Mouse (Mus musculus): ENCODE data around the gene Lrrc34.
A peak's percentile ranks its signal among the peaks of the same experiment; 100 is the strongest.

DNA sequence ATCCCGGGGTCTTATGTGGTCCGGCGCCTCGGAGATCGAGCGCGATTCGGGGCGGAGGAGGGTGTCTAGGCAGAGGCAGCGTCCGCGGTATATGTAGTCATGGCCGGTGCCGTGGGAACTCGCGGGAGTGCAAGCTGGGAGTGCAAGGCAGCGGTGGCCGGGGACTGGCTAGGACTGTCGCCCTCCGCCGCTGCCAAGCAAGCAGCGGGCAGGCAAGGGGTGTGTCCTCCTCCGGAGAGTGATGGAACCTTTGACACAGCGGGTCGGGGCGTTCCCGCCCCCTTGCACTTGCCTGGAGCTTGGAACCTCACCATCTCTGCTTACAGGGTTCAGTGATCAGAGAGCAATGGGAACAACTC is 45.0 kb downstream of the Lrrc34 start:
- TF ChIP-seq ZNF384 (IDR thresholded peaks at IDR 0.05; ENCODE audit: low read depth, low read length) (no peak), ZC3H11A (IDR thresholded peaks at IDR 0.05; ENCODE audit: borderline replicate concordance, low read depth, low read length) (0 out of 2 replicates have a peak, but pooled peaks have one; percentile 1), CHD2 (IDR thresholded peaks at IDR 0.05; ENCODE audit: low read depth, low read length) (no peak), HCFC1 (IDR thresholded peaks at IDR 0.05; ENCODE audit: borderline replicate concordance, insufficient read depth, low read length) (no peak)
